Mouse (Mus musculus) ES-E14 (cell line): Measurements from ENCODE around the gene Erg. TPM values are rescaled to one million over a fixed set of nuclear protein-coding genes. Genes with fewer than 3 reads are reported as not detected.

Experiments used
- DNase-seq: peaks from one replicate; pipeline ENCODE4 v3.0.0-alpha.2; 2013; ENCODE audit warnings: low read depth, low spot score
- H3K27ac ChIP-seq: 2 replicates; pipeline ENCODE4 v1.5.1; 2012; ENCODE audit warnings: low read depth, mild to moderate bottlenecking, low read length, moderate library complexity, mixed read lengths; ENCODE audit not compliant: poor library complexity, insufficient read depth, severe bottlenecking
- H3K36me3 ChIP-seq: 2 replicates; pipeline ENCODE4 v1.6.1; 2012; ENCODE audit warnings: mild to moderate bottlenecking, low read length, moderate library complexity, mixed read lengths; ENCODE audit not compliant: control insufficient read depth, poor library complexity, insufficient read depth, severe bottlenecking
- H3K4me1 ChIP-seq, 2 experiments: fragments of 150-350 bp in 1 of 2; sonication (generic) in 1 of 2; 2 replicates each; pipeline ENCODE4 v1.6.1; 2012; ENCODE audit warnings: low read length in 2 of 2, mild to moderate bottlenecking in 1 of 2, mixed read lengths in 1 of 2; ENCODE audit not compliant: control insufficient read depth in 2 of 2, insufficient read depth in 2 of 2, poor library complexity in 1 of 2
- H3K4me3 ChIP-seq, 2 experiments: fragments of 150-350 bp in 1 of 2; sonication (generic) in 1 of 2; 2 replicates each; pipeline ENCODE4 v1.5.1; 2012; ENCODE audit warnings: low read length in 2 of 2, low read depth in 1 of 2, mild to moderate bottlenecking in 1 of 2, mixed read lengths in 1 of 2; ENCODE audit not compliant: insufficient read depth in 1 of 2, poor library complexity in 1 of 2, severe bottlenecking in 1 of 2
- H3K9ac ChIP-seq: 2 replicates; pipeline ENCODE4 v1.6.1; 2012; ENCODE audit warnings: low read depth, mild to moderate bottlenecking, low read length, mixed read lengths; ENCODE audit not compliant: poor library complexity, insufficient read depth, severe bottlenecking
- H3K9me3 ChIP-seq: fragments of 150-350 bp; sonication (generic); 2 replicates; pipeline ENCODE4 v1.6.1; 2012; ENCODE audit warnings: low read depth, mild to moderate bottlenecking, low read length; ENCODE audit not compliant: control insufficient read depth, insufficient read depth
- CHD2 ChIP-seq: IDR thresholded peaks from 2 replicates; pipeline ENCODE4 v1.6.1; 2014; ENCODE audit warnings: mild to moderate bottlenecking, low read depth, low read length, inconsistent platforms
- HCFC1 ChIP-seq: IDR thresholded peaks from 2 replicates; pipeline ENCODE4 v1.6.1; 2012; ENCODE audit warnings: low read length, inconsistent platforms, borderline replicate concordance; ENCODE audit not compliant: insufficient read depth
- MAFK ChIP-seq: IDR thresholded peaks from 2 replicates; pipeline ENCODE4 v1.6.1; 2014; ENCODE audit warnings: mild to moderate bottlenecking, low read depth, low read length, inconsistent platforms; ENCODE audit not compliant: insufficient read depth
- ZC3H11A ChIP-seq: IDR thresholded peaks from 2 replicates; pipeline ENCODE4 v1.6.1; 2012; ENCODE audit warnings: low read depth, mild to moderate bottlenecking, inconsistent platforms, low read length, borderline replicate concordance
- ZNF384 ChIP-seq: IDR thresholded peaks from 2 replicates; pipeline ENCODE4 v1.6.1; 2012; ENCODE audit warnings: low read depth, low read length, inconsistent platforms
- in situ Hi-C, 2 experiments: fragments of 600-800 bp; cut with MboI; formaldehyde crosslinking; loops; one replicate each; pipeline ENCODE4 v1.15.1; 2025; ENCODE audit warnings: low sequenced_read_pairs in 2 of 2, inconsistent platforms in 1 of 2; ENCODE audit not compliant: unreplicated experiment in 2 of 2
- total RNA-seq: library from RNA; depleted of rRNA; stranded (reverse); fragments of 300-350 nt; gene quantifications from 2 replicates; pipeline ENCODE4 v1.2.3, GENCODE M21; 2012

Gene Erg
- total RNA-seq, 1 experiment: 0.18 TPM

DNA sequence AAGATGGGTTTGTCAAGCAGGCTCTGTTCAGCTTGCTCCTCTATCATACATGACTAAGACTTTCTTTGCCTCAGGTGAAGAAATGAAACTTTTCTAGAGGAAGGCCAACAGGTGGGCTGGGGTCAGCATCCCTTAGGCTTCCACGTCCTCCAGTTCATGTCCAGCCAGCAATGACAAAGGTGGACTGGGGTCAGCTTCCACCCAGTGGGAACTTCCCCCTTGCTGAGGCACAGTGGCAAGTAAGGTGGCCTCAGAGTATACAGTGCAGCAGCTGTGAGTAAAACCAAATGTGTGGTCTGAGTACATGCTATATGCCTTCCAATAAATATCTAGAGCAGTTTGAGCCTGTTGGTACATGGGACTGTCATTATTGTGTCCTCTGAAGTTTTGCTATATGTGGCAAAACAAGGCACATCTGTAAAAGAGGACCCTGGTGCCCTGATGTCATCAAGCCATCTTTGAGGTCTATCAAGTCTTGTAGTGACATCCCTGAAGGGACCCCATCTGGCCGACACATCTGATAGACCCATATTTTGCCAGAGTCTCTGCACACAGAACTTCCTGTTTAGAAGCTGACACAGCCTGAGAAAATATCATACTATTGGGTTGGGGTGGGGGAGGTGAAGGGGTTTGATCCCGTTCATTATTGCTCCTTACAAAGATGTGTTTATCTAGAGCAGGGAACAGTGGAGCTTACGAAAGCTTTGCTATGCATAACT, 197.4 kb downstream of the Erg start:
- Histone ChIP-seq H3K4me3 (no peak overlapping the region), H3K27ac (no peak overlapping the region), H3K4me1 (no peaks in the 10 kb centered on the region), H3K9me3 (0 out of 2 replicates have a peak, but pooled peaks cover 3% of the 10 kb centered on the region), H3K36me3 (no peaks in the 10 kb centered on the region), H3K9ac (no peak overlapping the region)
- in situ Hi-C loops: no loop called here
- no peak for DNase-seq
- TF ChIP-seq ZNF384 (no peak), CHD2 (no peak), HCFC1 (no peak), ZC3H11A (no peak), MAFK (no peak)

DNA sequence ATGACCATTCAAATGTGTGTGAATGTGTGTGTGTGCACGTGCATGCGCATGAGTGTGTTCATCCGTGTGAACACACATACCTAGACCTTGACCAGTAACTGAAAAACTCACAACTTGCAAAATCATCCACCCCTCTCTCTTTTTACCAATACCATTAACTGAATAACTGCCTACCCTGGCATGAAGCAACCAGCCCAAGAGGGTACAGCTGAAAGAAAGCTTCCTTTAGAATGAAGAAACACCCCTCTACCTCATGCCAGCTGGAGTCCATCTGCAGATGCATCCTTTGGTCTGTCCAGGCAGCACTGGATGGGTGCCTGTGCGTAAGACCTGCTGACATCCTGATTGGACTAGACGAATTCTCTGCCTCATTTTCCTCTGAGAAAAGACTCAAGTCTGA, 198.1 kb downstream of the Erg start:
- H3K4me1 ChIP-seq: no peaks in the 10 kb centered on the region
- no peak overlapping the region for H3K4me3 ChIP-seq
- DNase-seq: no peak
- H3K27ac ChIP-seq: no peak overlapping the region
- H3K9me3 ChIP-seq: 0 out of 2 replicates have a peak, but pooled peaks cover 3% of the 10 kb centered on the region
- H3K9ac ChIP-seq: no peak overlapping the region
- in situ Hi-C loops: no loop called here
- TF ChIP-seq ZC3H11A (no peak), ZNF384 (no peak), MAFK (no peak), CHD2 (no peak), HCFC1 (no peak)
- H3K36me3 ChIP-seq: no peaks in the 10 kb centered on the region

DNA sequence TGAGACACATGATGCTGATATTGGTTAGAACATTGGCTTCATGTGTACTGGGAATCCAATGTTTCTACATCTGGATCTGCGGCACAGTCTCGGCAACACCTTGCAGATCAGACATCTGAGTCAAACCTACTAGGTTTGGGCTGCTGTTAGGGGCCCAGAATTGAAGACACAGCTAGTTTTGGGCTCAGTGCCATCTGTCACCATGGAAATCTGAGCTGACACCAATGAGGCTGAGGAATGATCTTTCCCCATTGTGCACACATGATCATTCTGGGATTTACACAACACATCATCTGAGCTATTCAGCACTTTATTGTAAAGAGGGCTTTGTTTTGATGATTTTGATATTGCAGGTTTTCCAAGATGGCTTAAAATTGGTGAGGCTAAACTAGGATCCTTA, 199.4 kb downstream of the Erg start:
- 0 out of 2 replicates have a peak, but pooled peaks cover 3% of the 10 kb centered on the region for H3K9me3 ChIP-seq
- H3K4me1 ChIP-seq: no peaks in the 10 kb centered on the region
- H3K27ac ChIP-seq: no peak overlapping the region
- DNase-seq: no peak
- no peaks in the 10 kb centered on the region for H3K36me3 ChIP-seq
- in situ Hi-C loops: no loop called here
- no peak overlapping the region for H3K9ac ChIP-seq
- no peak for TF ChIP-seq MAFK
- no peak for TF ChIP-seq CHD2
- TF ChIP-seq ZC3H11A: no peak
- TF ChIP-seq HCFC1: no peak
- TF ChIP-seq ZNF384: no peak
- H3K4me3 ChIP-seq: no peak overlapping the region

DNA sequence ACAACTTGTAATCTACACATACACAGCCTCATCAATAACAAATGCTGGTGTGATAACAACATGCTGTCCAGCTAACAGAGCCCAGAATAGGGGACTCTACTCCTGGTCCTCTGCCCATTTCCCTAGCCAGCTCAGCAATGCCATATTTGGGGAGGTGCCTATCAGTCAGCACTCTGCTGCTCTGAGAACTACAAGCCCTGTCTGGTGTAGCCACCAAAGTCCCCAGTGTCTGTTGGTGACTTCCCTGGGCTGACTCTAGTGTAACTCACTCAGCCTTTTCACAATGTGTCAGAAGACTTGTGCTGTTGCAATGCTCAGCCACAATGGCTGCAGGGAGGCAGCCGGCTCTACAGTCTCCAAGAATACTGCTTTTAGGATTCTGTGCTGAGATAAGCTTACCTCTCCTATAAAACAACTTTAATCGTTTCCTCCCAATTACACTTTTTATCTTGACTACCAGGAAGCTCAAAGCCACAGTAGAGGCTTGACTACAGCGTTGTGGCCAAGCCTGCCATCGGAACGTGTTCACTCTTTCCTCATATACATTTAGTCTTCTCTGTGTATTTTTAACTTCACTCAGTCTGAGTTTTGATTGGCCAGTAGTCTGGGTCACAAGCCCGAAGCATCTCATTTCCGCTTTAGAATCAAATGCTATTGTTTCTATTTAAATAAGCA, 201.0 kb downstream of the Erg start:
- H3K27ac ChIP-seq: no peak overlapping the region

More for the DNA sequence above, 201.0 kb downstream of the Erg start:
- no peak for TF ChIP-seq MAFK
- no peak for TF ChIP-seq CHD2
- TF ChIP-seq ZC3H11A: no peak
- no peak for TF ChIP-seq ZNF384
- no peak for TF ChIP-seq HCFC1
- Histone ChIP-seq H3K4me1 (no peaks in the 10 kb centered on the region), H3K9me3 (0 out of 2 replicates have a peak, but pooled peaks cover 3% of the 10 kb centered on the region), H3K36me3 (no peaks in the 10 kb centered on the region), H3K4me3 (no peak overlapping the region), H3K9ac (no peak overlapping the region)
- in situ Hi-C loops: no loop called here
- DNase-seq: no peak
